Mouse (Mus musculus) cerebellum, postnatal 4 days (tissue): ENCODE measurements at regions not wholly inside any gene's neighbourhood (a gene's known extent, or its start where the extent isn't known, plus 50 kb on each side); places are given as distances from the start of the nearest gene placed in this dataset.

Experiments used
- DNase-seq, 2 experiments: peaks; one replicate each; pipeline ENCODE4 v3.0.0; 2022; ENCODE audit warnings: low spot score in 2 of 2, mixed read lengths in 1 of 2

DNA sequence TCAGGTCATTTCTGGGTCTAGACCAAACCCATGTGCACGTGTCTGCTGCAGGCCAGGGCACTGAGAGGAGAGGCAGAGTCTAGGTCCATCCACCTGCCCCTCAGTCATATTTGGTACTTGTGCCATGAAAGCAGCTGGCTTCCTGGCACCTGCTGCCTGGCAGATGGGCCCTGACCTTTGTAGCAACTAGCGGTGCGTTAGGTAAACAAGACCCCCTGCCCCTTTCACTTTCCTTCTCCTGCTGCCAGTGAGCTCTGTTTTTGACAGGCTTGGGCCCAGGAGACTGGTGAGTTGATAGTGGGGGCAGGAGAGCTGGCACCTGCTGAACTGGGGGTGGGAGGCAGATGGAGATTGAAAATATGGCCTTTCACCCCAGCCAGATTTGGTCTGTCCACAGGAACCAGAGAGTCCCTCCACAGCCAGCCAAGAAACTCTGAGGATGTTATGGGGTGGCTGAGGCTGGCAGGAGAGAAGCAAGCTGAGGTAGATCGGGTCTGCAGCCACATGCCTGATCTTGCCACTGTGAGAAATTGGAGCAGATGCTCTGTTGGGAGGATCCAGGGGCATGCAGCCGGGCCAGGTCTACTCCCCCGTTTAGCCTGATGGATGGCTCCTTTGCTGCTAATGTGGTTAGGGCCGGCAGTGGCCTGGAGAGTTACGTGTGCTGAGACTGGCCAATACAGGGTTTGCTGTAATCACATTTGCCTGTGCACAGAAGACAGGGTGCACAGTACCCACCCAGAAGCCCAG is 316.6 kb upstream of the 4931429L15Rik start:
- DNase-seq, result peak in 1 of 2 experiments; percentile 81

DNA sequence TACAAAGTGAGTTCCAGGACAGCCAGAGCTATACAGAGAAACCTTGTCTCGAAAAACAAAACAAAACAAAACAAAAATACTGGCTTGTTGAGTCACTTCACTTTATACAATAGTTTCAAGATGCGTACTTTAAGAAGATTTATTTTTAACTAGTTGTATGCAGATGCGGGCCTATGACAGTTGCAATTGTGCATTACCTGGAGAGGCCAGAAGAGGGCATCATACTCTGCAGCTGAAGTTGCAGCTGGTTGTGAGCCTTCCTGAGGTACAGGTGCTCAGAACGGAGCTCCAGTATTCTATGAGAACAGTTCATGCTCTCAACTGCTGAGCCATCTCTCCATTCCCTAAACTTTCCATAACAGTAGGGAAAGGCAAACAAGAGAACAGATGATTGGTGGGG is 314.2 kb upstream of the 4931429L15Rik start:
- DNase-seq, result no peak

DNA sequence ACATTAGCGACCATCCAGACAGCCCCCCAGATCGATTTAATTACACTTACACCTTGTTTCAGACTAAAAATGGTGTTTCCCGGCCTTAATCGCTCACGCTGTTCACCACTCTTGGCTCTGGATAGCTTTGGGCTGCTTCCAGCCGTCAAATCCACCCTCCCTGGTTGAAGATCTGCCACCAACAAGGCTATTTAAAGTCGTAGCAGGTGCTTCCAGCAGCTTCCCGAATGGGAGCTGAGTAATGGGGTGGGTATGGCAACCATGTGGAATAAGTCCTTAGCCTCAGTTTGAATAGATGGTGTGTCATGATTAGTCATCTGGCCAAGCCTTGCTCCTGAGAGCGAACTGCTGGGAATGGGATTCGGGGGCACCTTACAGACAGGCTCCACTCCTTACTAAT is 312.8 kb upstream of the 4931429L15Rik start:
- peak in 1 of 2 experiments; percentile 38 for DNase-seq

DNA sequence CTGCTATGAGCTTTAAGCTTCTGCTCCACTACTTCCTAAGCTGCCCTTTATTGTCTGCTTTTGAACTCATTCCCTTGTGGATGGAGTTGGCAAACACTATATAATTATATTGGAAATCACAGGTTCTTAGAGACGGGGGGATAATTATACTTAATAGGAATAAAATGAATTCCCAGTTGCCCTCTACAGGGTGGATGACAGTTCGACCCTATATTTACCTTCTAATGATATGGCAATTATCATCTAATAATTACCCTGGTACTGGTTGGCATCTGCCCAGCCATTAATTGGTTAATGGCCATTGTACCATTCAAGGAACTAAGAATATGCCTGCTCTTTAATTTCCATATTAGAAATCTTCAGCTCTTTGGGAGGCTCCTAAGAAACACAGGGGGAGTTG is 302.5 kb upstream of the 4931429L15Rik start:
- DNase-seq, result no peak

DNA sequence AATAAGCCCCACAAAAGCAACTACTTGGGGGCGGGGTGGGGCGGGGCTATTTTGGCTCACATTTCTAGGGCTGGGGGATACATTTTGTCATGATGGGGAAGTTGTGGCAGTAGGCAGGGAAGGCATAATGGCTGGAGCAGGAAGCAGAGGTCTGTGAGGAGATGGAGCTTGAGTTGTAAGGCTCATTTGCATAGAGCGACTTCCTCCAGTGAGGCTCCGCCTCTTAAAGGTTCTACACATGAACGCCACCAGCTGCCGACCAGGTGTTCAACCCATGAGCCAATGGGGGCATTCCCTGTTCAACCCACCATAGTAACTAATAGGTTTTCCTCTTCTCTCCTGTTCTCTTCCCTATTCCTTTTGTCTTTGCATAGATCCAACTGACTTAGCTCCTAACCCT is 302.1 kb upstream of the 4931429L15Rik start:
- DNase-seq, result no peak

DNA sequence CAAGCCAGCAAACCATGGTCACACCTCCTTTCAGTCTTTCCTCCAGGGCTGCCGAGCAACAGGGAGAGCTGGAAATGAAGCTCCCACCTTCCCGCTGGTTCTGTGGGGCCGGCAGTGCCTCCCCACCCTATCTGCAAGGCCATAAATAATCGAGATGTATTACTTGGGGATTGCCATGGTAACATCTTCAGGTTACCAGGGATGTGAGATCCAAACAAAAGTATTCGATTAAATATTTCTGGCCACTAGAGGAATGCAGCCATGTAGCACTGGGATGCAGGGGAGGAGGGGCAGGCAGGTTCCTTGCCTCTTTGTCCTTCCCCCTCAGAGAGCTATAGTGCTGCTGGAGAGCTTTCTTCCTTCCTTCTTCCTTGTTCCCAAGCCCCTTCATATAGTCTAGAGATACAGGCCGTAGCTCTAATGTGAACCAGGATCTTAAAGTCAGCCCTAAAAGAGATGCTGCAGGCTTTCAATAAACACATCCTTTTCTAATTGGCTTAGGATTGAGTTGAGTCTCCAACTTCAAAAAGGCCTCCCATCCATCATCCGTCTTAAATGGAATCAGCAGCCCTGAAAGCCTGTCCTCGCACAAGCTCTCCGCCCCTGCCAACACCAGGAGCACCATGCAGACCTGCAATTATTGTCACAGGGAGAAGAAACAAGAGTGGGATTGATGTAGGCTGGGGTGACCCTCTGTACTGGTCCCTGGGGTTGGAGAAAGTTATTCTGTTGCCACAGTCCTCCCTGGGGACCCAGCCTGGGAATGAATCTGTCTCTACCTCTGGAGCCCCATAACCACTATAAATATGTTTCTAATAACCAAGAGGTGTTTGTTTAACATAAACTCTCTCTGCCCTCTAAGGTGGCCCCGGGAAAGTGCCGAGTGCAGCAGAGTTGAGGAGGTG is 290.6 kb upstream of the 4931429L15Rik start:
- DNase-seq, result no peak

DNA sequence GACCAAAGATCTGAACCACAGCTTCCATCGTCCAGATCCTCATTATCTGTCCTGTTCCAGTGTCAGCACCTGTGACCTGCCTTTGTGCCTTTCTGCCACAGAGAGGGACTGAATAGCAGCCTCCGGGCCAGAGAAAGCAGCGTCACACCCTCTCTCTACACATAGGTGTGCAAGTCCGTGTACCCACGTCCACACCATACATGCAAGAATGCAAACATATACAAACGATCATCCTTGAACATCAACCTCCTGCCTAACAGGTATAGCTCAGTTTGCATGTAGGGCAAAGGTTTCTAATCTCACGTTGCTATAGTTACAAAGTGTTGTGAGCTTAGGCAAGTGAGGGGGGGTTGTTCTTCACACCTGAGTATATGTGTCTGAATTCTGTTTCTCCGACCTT is 288.9 kb upstream of the 4931429L15Rik start:
- DNase-seq, result no peak

DNA sequence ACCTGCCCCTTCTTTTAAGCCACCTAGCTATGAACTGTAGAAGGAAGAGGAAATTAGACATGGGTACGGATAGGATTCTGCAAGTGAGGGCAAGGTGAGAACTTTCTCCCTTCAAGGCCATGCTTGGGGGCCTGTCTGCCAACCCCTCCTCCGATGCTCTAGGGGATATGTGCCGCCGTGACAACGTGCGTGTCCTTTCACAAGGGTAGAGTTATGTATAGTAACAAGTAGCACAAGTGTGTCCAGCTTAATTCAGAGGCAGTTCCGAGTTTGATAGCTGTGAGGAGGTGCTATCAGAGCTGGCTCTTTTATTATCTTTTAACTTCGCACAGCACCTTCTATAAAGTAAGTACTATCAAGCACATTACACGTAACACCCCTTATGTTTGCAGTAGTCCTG is 281.0 kb upstream of the 4931429L15Rik start:
- DNase-seq, result no peak

DNA sequence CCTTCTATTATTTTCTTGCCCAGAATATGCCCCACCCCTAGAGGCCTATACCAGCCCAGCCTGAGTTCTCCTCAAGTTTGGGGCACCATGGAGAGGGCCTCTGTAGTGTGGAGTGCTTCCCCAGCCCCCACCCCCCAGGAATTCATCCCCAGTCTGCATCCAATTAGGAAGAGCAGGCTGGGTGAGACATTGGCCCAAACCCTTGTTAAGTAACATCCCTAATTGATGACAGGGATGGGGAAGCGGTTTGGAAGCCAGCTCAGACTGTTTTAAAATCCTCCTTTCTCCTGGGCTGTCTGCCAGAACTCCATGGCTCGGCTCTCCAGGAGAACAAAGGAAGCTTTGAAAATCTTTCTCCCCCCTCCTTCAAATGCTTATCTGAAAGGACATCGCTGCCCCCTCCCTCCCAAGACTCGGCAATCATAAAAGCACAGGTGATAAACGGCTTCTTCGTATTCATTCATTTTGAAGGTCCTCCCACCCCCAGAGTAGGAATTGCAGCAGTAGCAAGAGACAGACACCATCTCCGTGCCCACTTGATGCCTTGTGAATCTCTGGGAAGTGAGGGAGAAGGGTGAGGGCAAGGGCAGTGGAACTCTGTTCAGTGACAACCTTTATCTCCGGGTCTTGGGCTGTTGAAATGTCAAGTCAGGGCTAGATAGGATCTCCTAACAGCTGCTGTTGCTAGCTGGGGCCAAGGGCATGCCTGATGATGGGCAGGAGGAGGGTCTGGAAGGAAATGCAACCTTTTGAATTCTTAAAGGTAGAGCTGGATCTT is 280.3 kb upstream of the 4931429L15Rik start:
- peak in 1 of 2 experiments; percentile 34 for DNase-seq

DNA sequence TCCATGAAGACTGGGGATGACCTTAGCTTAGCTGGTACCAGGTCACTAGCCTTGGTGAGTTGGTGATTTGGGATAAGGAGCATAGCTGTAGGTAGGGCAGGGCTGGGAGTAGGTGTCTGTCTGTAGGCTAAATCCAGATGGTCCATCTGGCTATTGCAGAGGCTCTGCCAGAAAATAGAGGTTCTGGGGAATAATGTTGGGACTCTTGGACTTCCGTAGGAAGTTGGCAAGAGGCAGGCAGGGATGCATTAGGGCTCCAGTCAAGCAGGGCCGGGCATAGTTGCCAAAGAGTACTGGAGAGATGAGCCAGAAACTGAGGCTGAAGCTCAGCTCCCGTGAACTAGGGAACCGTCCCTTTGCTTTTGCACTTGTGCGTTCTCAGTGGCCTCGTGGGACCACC is 278.7 kb upstream of the 4931429L15Rik start:
- DNase-seq, result no peak

DNA sequence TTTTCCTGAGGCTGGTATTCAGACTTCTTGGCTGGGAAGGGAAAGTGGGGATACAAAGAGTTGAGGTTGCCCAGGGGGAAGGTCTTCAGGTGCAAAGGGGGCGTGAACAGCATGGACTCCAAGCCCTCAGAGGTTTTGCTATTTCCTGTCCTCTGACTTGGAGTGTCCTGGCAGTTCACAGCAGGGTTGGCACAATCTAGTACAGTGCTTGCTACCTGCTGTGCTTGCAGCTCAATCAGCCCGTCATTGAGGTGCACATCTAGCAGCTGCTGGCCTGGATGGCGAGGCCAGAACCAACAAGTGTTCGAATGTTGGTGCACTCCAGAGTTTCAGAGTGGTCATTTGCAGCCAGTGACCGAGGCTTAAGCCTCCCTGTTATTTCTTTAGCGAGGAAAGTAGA is 273.7 kb upstream of the 4931429L15Rik start:
- peak in 1 of 2 experiments; percentile 45 for DNase-seq

DNA sequence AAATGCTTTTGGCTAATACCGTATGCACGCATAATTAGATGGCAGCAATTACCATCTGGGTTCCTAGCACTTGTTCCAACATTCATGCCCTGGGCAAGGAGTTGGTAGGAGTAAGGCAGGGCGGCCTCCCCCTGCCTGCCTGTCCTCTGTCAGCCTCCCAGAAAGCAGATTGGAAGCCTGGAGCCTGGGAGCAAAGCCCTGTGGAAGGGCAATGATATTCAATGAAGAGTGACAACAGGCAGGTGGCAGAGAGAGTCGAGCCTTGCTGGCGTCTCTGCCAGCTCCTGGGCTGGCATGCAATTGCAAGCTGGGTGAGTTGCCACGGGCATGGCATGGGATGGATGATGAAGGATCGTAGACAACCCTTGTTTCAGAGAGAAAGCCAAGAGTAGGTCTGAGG is 273.1 kb upstream of the 4931429L15Rik start:
- peak in 1 of 2 experiments; percentile 71 for DNase-seq

DNA sequence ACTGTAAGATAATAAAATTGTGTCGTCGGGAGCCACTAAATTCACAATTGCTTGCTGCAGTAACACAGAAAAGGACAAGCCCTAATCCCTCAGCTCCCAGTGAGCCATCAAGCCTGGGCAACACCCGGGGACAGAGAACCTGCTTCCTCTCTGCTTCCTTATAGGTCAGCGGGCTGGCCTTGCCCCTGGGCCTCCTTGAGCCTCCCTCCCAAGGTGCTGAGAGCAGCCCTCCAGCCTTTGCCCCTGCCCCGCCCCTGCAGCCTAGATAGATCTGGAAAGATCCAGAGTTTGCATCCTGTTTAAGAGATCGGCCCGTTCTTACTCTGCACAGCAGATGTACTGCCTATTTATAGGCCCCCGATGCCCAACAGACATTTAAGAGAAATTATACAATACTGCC is 267.0 kb upstream of the 4931429L15Rik start:
- no peak for DNase-seq

DNA sequence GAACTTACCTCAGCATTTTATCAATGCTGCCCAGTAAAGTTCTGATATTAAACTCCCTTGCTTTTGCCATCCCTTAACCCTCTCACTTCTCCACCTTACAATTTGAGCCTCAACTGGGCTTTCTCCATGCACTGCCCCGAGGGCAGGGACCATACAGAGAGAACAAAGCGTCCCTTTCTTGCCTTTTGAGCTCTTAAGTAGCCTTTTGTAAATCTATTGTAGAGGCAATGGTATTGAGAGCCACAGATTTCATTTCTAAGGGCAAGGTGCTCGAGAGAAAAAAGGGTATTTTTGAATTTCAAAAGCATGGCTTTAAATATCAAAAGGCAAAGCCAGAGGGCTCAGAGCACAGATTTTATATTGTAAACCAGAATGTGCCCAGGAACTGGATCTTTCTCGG is 262.1 kb upstream of the 4931429L15Rik start:
- DNase-seq, result no peak

DNA sequence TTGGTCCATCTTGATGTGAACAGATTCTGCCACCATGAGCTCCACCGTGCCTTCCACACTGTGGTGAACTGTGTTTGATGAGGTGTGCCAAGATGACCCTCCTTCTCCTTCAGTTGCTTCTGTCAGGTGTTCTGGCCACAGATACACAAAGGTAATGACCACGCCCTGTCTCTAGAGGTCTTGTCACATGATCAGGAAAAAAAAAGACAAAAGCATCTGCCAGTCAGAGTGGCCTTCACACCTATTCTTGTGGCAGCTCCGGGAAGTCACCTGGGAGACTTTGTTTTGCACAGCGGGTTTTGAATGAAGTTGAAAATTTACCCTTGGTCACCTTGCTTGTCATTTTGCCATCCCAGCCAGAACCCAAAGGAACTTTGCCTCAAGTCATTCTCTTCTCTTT is 242.5 kb upstream of the 4931429L15Rik start:
- DNase-seq, result no peak

DNA sequence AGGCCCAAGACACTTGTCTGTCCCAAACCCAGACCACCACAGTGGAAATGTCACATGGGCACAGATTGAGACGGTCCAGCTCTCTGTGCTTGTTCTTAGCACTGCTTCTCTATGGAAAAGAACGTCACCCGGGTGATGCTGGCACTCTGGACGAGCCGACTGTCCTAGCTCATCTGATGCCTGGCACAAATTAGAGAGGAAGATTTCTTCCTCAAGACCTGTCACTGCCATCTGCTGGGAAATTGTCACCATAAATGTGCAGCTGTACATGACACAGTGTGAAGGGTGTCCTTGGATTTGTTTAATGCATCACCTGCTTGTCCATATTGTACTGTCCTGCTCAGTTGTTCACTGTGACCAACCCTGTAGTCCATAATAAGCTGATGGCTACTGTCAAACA is 238.7 kb upstream of the 4931429L15Rik start:
- DNase-seq, result peak in 1 of 2 experiments; percentile 20

DNA sequence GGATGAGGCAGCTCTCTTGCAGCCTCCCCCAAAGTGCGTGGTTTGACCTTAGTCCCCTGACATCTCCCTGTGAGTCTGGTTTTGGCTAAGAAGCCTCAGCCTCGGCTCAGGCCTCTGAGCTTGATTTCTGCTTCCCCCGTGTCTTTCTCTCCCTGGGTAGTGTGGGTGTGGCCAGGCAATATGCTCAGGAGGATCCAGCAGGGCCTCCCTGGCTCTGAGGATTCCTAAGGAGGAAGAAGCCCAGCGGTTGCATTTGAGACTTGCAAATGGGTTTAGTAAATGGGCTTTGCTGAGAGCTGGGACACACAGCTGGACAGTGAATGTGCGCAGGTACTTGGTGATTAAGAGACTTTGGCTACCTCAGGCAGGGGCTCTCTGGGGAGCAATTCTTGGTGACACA is 238.0 kb upstream of the 4931429L15Rik start:
- no peak for DNase-seq

DNA sequence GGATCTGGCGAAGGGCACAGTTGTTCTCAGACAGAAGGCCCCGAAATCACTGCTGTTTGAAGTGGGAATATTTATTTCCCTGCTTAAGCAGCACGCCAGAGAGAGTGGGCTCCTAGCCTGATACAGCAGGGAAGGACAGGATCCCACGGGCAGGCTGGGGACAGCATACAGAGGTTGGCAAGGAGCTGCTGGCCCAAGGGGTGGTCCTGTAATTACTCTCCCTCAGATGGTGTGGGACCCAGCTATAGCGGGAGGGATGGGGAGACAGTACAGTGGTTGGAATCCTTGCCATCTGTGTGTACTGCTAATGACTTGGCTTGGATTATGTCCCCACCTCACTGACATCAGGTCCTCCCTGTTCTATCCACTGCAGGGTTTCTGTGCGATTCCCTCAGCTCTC is 235.4 kb upstream of the 4931429L15Rik start:
- no peak for DNase-seq

DNA sequence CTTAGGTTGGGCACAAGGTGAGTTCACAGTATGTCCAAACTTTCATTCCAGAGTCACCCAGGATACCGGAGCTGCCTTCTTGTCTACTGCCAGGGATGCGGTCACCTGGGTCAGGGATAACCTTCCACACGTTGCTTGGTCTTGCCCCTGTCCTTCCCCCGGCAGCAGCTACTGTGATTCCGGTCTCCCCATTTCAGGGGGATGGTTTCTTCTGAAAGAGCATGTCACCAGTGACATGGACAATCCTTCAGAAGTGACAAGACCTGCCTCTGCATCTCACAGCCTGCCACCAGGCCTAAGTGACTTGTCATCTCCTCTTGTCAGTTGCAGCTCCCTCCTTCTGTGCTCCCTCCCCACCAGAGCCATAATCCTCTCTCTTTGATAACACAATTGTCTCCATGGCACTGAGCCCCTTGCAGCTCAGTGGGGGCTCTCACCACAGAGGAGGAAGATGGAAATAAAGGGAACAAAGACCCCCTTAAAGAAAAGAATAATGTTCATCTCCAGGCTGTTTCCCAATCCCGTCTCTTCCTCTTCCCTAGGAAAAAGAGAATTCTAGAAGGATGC is 234.9 kb upstream of the 4931429L15Rik start:
- DNase-seq, result no peak

DNA sequence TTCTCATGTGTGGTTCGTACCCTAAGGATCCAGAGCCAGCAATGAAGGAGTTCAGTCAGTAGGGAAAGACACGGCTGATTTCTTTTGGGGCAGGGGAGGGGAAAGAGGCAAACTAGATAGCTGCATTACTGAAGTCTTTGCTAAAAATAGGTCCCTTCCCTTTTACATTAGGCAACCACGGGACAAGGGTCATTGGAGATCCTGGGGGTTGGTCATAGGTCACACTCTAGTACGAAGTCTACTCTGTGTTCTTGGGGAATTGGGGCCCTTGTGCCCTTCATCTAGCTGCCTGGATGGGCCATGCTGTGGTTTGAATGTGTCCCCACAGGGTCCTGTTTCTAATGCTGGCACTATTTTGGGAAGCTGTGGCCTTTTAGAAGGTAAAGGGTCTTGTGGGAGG is 229.6 kb upstream of the 4931429L15Rik start:
- no peak for DNase-seq

DNA sequence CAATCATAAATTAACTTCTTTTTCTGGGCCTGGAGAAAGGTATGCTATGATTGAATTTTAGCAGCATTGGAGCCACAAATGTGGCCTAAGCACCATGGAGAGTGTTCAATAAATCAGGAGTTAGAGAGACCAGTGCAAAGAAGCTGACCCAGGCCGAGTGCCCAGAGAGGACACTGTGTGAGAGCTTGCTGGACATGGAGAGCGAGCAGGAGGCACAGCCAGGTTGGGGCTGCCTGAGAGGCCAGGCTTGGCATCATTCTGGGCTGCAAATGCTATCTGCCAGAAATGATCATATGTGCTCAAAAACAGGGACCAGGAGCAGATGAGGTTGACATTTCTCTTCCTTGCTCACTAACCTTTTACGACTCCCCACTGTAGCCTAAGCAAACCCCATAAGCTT is 224.5 kb upstream of the 4931429L15Rik start:
- DNase-seq, result no peak

DNA sequence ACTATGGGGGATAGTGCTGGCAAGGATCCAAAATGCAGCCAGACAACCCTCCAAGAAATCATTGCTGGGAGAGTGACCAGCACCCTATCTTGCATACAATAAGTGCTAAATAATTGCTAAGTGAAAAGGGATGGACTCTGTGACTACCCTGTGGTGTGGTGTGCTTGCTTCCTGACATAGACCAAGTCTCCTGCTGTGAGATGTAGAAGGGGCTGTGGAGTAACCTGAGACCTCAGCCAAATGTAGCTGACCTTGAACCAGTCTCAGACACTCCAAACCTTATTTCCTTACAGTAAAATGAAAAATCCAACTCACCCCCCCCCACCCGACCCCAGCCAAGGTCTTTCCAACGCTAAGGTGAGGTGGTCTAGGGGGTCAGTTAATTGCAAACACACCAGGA is 221.2 kb upstream of the 4931429L15Rik start:
- no peak for DNase-seq
